Mouse (Mus musculus) bone marrow, adult 2 months (tissue): ENCODE results near the gene Dppa4.
"Not testable (repeated sequence)": the region's sequence is repeated elsewhere in the genome, so short reads cannot be mapped to it uniquely, and the experiment has no call there.

ENCODE experiments used
- CTCF ChIP-seq: fragments of 200-500 bp; IDR thresholded peaks from 2 replicates; pipeline ENCODE4 v1.5.1; 2011; ENCODE audit warnings: low read length, control low read depth; ENCODE audit not compliant: control insufficient read depth, insufficient read depth
- POLR2A ChIP-seq: fragments of 200-500 bp; IDR thresholded peaks from 2 replicates; pipeline ENCODE4 v1.6.1; 2011; ENCODE audit warnings: low read depth, mild to moderate bottlenecking, control low read depth, low read length, borderline replicate concordance; ENCODE audit not compliant: control insufficient read depth

GRCm38 (mm10) chr16:48308916-48309315 lies 25.4 kb downstream of the Dppa4 start:
- not testable (repeated sequence) for TF ChIP-seq POLR2A, CTCF
